Mouse (Mus musculus) CH12.LX (cell line): Measurements from ENCODE around the gene Thegl. TPM values are rescaled to one million over a fixed set of nuclear protein-coding genes. Genes with fewer than 3 reads are reported as not detected.

Experiments
- DNase-seq: peaks from one replicate; pipeline ENCODE4 v3.0.0-alpha.2; 2013; ENCODE audit errors: extremely low read depth
- H3K27ac ChIP-seq: 2 replicates; pipeline ENCODE4 v1.5.1; 2012; ENCODE audit warnings: low read depth, mild to moderate bottlenecking, control low read depth, moderate library complexity; ENCODE audit not compliant: insufficient read depth
- H3K27me3 ChIP-seq: replicated peaks from 2 replicates; pipeline ENCODE3; 2012; ENCODE audit warnings: inconsistent platforms
- H3K36me3 ChIP-seq, 2 experiments: replicated peaks in 1 of 2; 2 replicates each; pipeline versions ENCODE3 to v1.6.1; 2012; ENCODE audit warnings: inconsistent platforms in 1 of 2, low read length in 1 of 2, mild to moderate bottlenecking in 1 of 2, mixed read lengths in 1 of 2, moderate library complexity in 1 of 2; ENCODE audit not compliant: control insufficient read depth in 1 of 2, insufficient read depth in 1 of 2
- H3K4me1 ChIP-seq, 2 experiments: 2 replicates each; pipeline ENCODE4 v1.6.1; 2012; ENCODE audit warnings: inconsistent platforms in 1 of 2, moderate library complexity in 1 of 2; ENCODE audit not compliant: insufficient read depth in 2 of 2, control insufficient read depth in 1 of 2
- H3K4me2 ChIP-seq: 2 replicates; pipeline ENCODE4 v1.6.1; 2012; ENCODE audit warnings: low read depth, mild to moderate bottlenecking, control low read depth; ENCODE audit not compliant: poor library complexity, insufficient read depth, severe bottlenecking
- H3K4me3 ChIP-seq, 3 experiments: fragments of 150-350 bp in 1 of 3; sonication (generic) in 1 of 3; replicated peaks in 1 of 3; 2 replicates each; pipeline versions ENCODE3 to v1.5.1; 2011 to 2012; ENCODE audit warnings: low read depth in 2 of 3, low read length in 2 of 3, mild to moderate bottlenecking in 2 of 3, moderate library complexity in 2 of 3, control low read depth in 1 of 3, improper control_type of control experiment in 1 of 3, inconsistent platforms in 1 of 3, mixed read lengths in 1 of 3; ENCODE audit not compliant: poor library complexity in 1 of 3
- H3K79me2 ChIP-seq: replicated peaks from 2 replicates; pipeline ENCODE4 v1.6.1; 2012; ENCODE audit warnings: mild to moderate bottlenecking, moderate library complexity; ENCODE audit not compliant: control insufficient read depth, poor library complexity, insufficient read depth, severe bottlenecking; ENCODE audit errors: extremely low read depth
- H3K9ac ChIP-seq: 2 replicates; pipeline ENCODE4 v1.6.1; 2012; ENCODE audit warnings: low read depth, mild to moderate bottlenecking, control low read depth, moderate library complexity; ENCODE audit not compliant: insufficient read depth
- H3K9me3 ChIP-seq: replicated peaks from 2 replicates; pipeline ENCODE3; 2012; ENCODE audit warnings: low read length, inconsistent platforms, mixed read lengths
- CHD1 ChIP-seq: IDR thresholded peaks from 2 replicates; pipeline ENCODE4 v1.6.1; 2012; ENCODE audit warnings: low read depth, low read length, improper control_type of control experiment, inconsistent platforms
- E2F4 ChIP-seq: IDR thresholded peaks from 2 replicates; pipeline ENCODE4 v1.6.1; 2011; ENCODE audit warnings: low read depth, low read length, improper control_type of control experiment; ENCODE audit not compliant: insufficient replicate concordance
- IRF4 ChIP-seq: IDR thresholded peaks from 2 replicates; pipeline ENCODE4 v1.6.1; 2014; ENCODE audit warnings: low read depth, mild to moderate bottlenecking, inconsistent platforms, low read length, improper control_type of control experiment
- JUN ChIP-seq: IDR thresholded peaks from 2 replicates; pipeline ENCODE4 v1.6.1; 2011; ENCODE audit warnings: low read depth, mild to moderate bottlenecking, low read length, improper control_type of control experiment, moderate library complexity; ENCODE audit not compliant: insufficient read depth
- KAT2A ChIP-seq: IDR thresholded peaks from 2 replicates; pipeline ENCODE4 v1.6.1; 2012; ENCODE audit warnings: low read length, improper control_type of control experiment, inconsistent platforms; ENCODE audit not compliant: insufficient replicate concordance
- MAFK ChIP-seq: IDR thresholded peaks from 2 replicates; pipeline ENCODE4 v1.6.1; 2011; ENCODE audit warnings: low read length, improper control_type of control experiment; ENCODE audit not compliant: insufficient replicate concordance
- MXI1 ChIP-seq: IDR thresholded peaks from 2 replicates; pipeline ENCODE4 v1.6.1; 2011; ENCODE audit warnings: mild to moderate bottlenecking, low read depth, low read length, improper control_type of control experiment
- MYC ChIP-seq: IDR thresholded peaks from 2 replicates; pipeline ENCODE4 v1.6.1; 2011; ENCODE audit warnings: low read depth, mild to moderate bottlenecking, improper control_type of control experiment, low read length
- POLR2AphosphoS2 ChIP-seq: IDR thresholded peaks from 2 replicates; pipeline ENCODE4 v1.6.1; 2011; ENCODE audit warnings: low read depth, low read length, improper control_type of control experiment
- RCOR1 ChIP-seq: conservative IDR thresholded peaks from 2 replicates; pipeline ENCODE4 v1.6.1; 2012; ENCODE audit warnings: low read depth, mild to moderate bottlenecking, inconsistent platforms, low read length, improper control_type of control experiment
- SIN3A ChIP-seq: IDR thresholded peaks from 2 replicates; pipeline ENCODE4 v1.6.1; 2012; ENCODE audit warnings: low read length, improper control_type of control experiment, inconsistent platforms
- SMC3 ChIP-seq: IDR thresholded peaks from 2 replicates; pipeline ENCODE4 v1.6.1; 2011; ENCODE audit warnings: low read depth, low read length, improper control_type of control experiment
- TBP ChIP-seq: conservative IDR thresholded peaks from 2 replicates; pipeline ENCODE4 v1.6.1; 2011; ENCODE audit warnings: low read depth, low read length, improper control_type of control experiment
- TCF12 ChIP-seq: IDR thresholded peaks from 2 replicates; pipeline ENCODE4 v1.6.1; 2014; ENCODE audit warnings: low read depth, mild to moderate bottlenecking, inconsistent platforms, low read length, improper control_type of control experiment
- UBTF ChIP-seq: IDR thresholded peaks from 2 replicates; pipeline ENCODE4 v1.6.1; 2012; ENCODE audit warnings: low read depth, mild to moderate bottlenecking, inconsistent platforms, low read length, improper control_type of control experiment, moderate library complexity
- ZMIZ1 ChIP-seq: IDR thresholded peaks from 2 replicates; pipeline ENCODE4 v1.6.1; 2012; ENCODE audit warnings: low read depth, mild to moderate bottlenecking, inconsistent platforms, low read length, improper control_type of control experiment
- ZNF384 ChIP-seq: IDR thresholded peaks from 2 replicates; pipeline ENCODE4 v1.6.1; 2012; ENCODE audit warnings: low read depth, low read length, improper control_type of control experiment, inconsistent platforms
- dilution Hi-C: fragments of 300-500 bp; cut with MboI; formaldehyde crosslinking; loops from 2 replicates; pipeline ENCODE4 v1.14.3; 2020; ENCODE audit warnings: low sequenced_read_pairs; ENCODE audit not compliant: extremely low pct_unique_long_range_greater_than_20kb, extremely low pct_ligation_motif_present
- in situ Hi-C: fragments of 300-500 bp; cut with MboI; formaldehyde crosslinking; loops from 3 replicates; pipeline ENCODE4 v1.14.3; 2019; ENCODE audit warnings: low sequenced_read_pairs, low pct_ligation_motif_present, low pct_unique_long_range_greater_than_20kb, mixed read lengths
- polyA plus RNA-seq: library from polyadenylated mRNA; unstranded; fragments of >175 nt; gene quantifications from 2 replicates; pipeline ENCODE4 v1.2.1, GENCODE M21; 2012; ENCODE audit warnings: low read depth; ENCODE audit not compliant: insufficient read length
- total RNA-seq, 2 experiments: library from RNA; depleted of rRNA; stranded (reverse); fragments of 300-350 nt in 1 of 2; fragments of >200 nt in 1 of 2; gene quantifications; 2 replicates each; pipeline ENCODE4 v1.2.3; 2012 to 2014

The Thegl gene
- total and polyA plus RNA-seq, 3 experiments, result not detected

- DNase-seq, result no peak
- dilution Hi-C loops, result no loop called here
- no peak for TF ChIP-seq ZNF384
- TF ChIP-seq MXI1, result no peak
- TF ChIP-seq JUN, result no peak
- TF ChIP-seq TBP, result no peak
- TF ChIP-seq CHD1, result no peak
- TF ChIP-seq E2F4, result no peak
- no peak for TF ChIP-seq ZMIZ1
- no peak for TF ChIP-seq MAFK
- TF ChIP-seq, all 38 proteins: peak for 0
- no peaks in the 10 kb centered on the region for H3K79me2 ChIP-seq
- no peak overlapping the region for H3K4me2 ChIP-seq
- no peaks in the 10 kb centered on the region for H3K27me3 ChIP-seq
- no peaks in the 10 kb centered on the region for H3K36me3 ChIP-seq
- no peak overlapping the region for H3K27ac ChIP-seq
- in situ Hi-C loops, result no loop called here
- no peaks in the 10 kb centered on the region for H3K4me1 ChIP-seq
- no peak overlapping the region for H3K4me3 ChIP-seq
- no peak overlapping the region for H3K9ac ChIP-seq
- H3K9me3 ChIP-seq, result no peaks in the 10 kb centered on the region
Observed at GRCm38 (mm10) chr5:77075951-77076350, 60.1 kb downstream of the Thegl start.

DNA sequence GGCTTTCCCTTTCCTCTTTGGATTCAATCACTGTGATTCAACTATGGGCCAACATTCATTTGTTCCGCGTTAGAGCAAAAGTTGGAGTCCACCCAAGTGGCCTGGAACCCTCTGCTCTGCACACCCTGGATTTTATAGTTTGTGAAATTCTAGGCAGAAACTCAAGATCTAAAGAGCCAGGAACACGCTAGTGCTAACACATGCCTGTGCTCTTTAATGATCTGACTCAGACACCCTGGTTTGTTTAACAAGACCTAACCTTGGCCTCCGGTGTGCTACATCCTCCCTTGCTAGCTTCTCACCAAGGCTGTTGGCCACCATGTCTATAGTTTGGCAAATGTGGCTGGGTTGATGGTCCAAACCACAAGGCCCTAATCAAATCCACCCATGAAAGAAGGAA lies 64.9 kb downstream of the Thegl start:
- dilution Hi-C loops, result no loop called here
- DNase-seq, result no peak
- Histone ChIP-seq H3K79me2 (no peaks in the 10 kb centered on the region), H3K9me3 (no peaks in the 10 kb centered on the region), H3K4me2 (no peak overlapping the region), H3K9ac (no peak overlapping the region), H3K4me1 (no peaks in the 10 kb centered on the region), H3K27ac (no peak overlapping the region), H3K36me3 (no peaks in the 10 kb centered on the region), H3K27me3 (no peaks in the 10 kb centered on the region), H3K4me3 (no peak overlapping the region)
- in situ Hi-C loops, result no loop called here
- no peak for TF ChIP-seq POLR2AphosphoS2
- TF ChIP-seq TCF12, result no peak
- TF ChIP-seq KAT2A, result no peak
- TF ChIP-seq SIN3A, result no peak
- no peak for TF ChIP-seq IRF4
- TF ChIP-seq MXI1, result no peak
- TF ChIP-seq UBTF, result no peak
- TF ChIP-seq RCOR1, result no peak
- TF ChIP-seq E2F4, result no peak
- TF ChIP-seq ZMIZ1, result no peak
- no peak for TF ChIP-seq MYC
- no peak for TF ChIP-seq SMC3
